Mouse (Mus musculus) inflammation-experienced regulatory T-cells, adult 6 months (primary cell): Measurements from ENCODE around the gene Mtfmt. TPM values are rescaled to one million over a fixed set of nuclear protein-coding genes. Genes with fewer than 3 reads are reported as not detected.

Experiments used
- polyA plus RNA-seq, 3 experiments: library from polyadenylated mRNA; unstranded; fragments of 100-300 nt; shearing (Covaris generic); gene quantifications; one replicate each; pipeline ENCODE4 v1.2.1; 2017

Mtfmt gene
- polyA plus RNA-seq, 3 experiments from 2014 or later, result 20.3 to 25.1 (median 21.8) TPM

Other genes with a start within 250 kb of the Mtfmt start
- 1 to 10 TPM; 5.4 to 8.0 (median 5.8) TPM for gene Parp16, start 240.4 kb upstream of the Mtfmt start, polyA plus RNA-seq
- not detected for gene Cilp, start 170.6 kb upstream of the Mtfmt start, polyA plus RNA-seq
- 10 to 100 TPM; 29.8 to 41.8 (median 37.4) TPM for gene Clpx, start 141.5 kb upstream of the Mtfmt start, polyA plus RNA-seq
- gene Pdcd7, start 89.7 kb upstream of the Mtfmt start, polyA plus RNA-seq, result 1 to 10 TPM; 4.3 to 6.0 (median 5.8) TPM
- under 1 TPM in 1 of 3 experiments, not detected in 2; 0.54 TPM for gene Ubap1l, start 74.7 kb upstream of the Mtfmt start, polyA plus RNA-seq
- gene Kbtbd13, start 44.1 kb upstream of the Mtfmt start, polyA plus RNA-seq, result not detected
- gene Rasl12, start 37.3 kb upstream of the Mtfmt start, polyA plus RNA-seq, result under 1 TPM in 2 of 3 experiments, not detected in 1; 0.23 to 0.89 TPM
- not detected for gene Slc51b, start 12.8 kb upstream of the Mtfmt start, polyA plus RNA-seq
- 10 to 100 TPM; 37.2 to 83.3 (median 81.4) TPM for gene Spg21, start 25.2 kb downstream of the Mtfmt start, polyA plus RNA-seq
- gene Ankdd1a, start 84.4 kb downstream of the Mtfmt start, polyA plus RNA-seq, result not detected
- gene Plekho2, start 144.3 kb downstream of the Mtfmt start, polyA plus RNA-seq, result 10 to 100 TPM; 44.8 to 84.9 (median 55.9) TPM
- gene Pif1, start 151.4 kb downstream of the Mtfmt start, polyA plus RNA-seq, result 1 to 10 TPM in 2 of 3 experiments, under 1 TPM in 1; 0.32 to 7.4 (median 1.1) TPM
- gene Rbpms2, start 193.9 kb downstream of the Mtfmt start, polyA plus RNA-seq, result 1 to 10 TPM in 1 of 3 experiments, not detected in 2; 1.0 TPM
- 10 to 100 TPM; 26.3 to 30.5 (median 26.9) TPM for gene Oaz2, start 232.2 kb downstream of the Mtfmt start, polyA plus RNA-seq